Mouse (Mus musculus) heart, postnatal 10 days (tissue): ENCODE measurements at regions not wholly inside any gene's neighbourhood (a gene's known extent, or its start where the extent isn't known, plus 50 kb on each side); places are given as distances from the start of the nearest gene placed in this dataset.
A peak's percentile ranks its signal among the peaks of the same experiment; 100 is the strongest.

ENCODE experiments used
- DNase-seq, 2 experiments: peaks; one replicate each; pipeline ENCODE4 v3.0.0; 2021
- intact Hi-C: fragments of 180-260 bp; cut with DNase I; formaldehyde crosslinking; loops from one replicate; pipeline ENCODE4 v1.15.1; 2025

GRCm38 (mm10) chr1:14429326-14429725 lies 1663.8 kb downstream of the 4930444P10Rik start:
- intact Hi-C loops: no loop called here

GRCm38 (mm10) chr1:14421030-14421429 lies 1672.1 kb downstream of the 4930444P10Rik start:
- no peak for DNase-seq
- intact Hi-C loops: no loop called here

More at GRCm38 (mm10) chr1:14429326-14429725, 1663.8 kb downstream of the 4930444P10Rik start:
- no peak for DNase-seq

GRCm38 (mm10) chr1:14413826-14414445 lies 1679.2 kb downstream of the 4930444P10Rik start:
- DNase-seq: no peak
- intact Hi-C loops: no loop called here

GRCm38 (mm10) chr1:14369957-14370833 lies 1722.9 kb downstream of the 4930444P10Rik start:
- intact Hi-C loops: no loop called here
- no peak for DNase-seq

- peak in 1 of 2 experiments; percentile 1 for DNase-seq
- intact Hi-C loops: no loop called here
Observed at GRCm38 (mm10) chr1:14359998-14360640, 1733.0 kb downstream of the 4930444P10Rik start.
